Mouse (Mus musculus) layer of hippocampus, postnatal 14 days (tissue): ENCODE data around the gene Ctf1. TPM values are rescaled to one million over a fixed set of nuclear protein-coding genes. Genes with fewer than 3 reads are reported as not detected.
A peak's percentile ranks its signal among the peaks of the same experiment; 100 is the strongest.
"Not testable (repeated sequence)": the region's sequence is repeated elsewhere in the genome, so short reads cannot be mapped to it uniquely, and the experiment has no call there.

Source experiments
- DNase-seq, 2 experiments: peaks; one replicate each; pipeline ENCODE4 v3.0.0; 2021 to 2022; ENCODE audit warnings: low spot score in 2 of 2, mixed read lengths in 1 of 2
- total RNA-seq, 2 experiments: library from RNA; stranded (reverse); gene quantifications; 2 replicates each; pipeline ENCODE4 v1.2.3; 2021

Ctf1 gene
- total RNA-seq, 2 experiments from 2014 or later = 3.2 to 5.4 TPM

GRCm38 (mm10) chr7:127727898-127728297 is 15.4 kb downstream of the Ctf1 start:
- DNase-seq = no peak

GRCm38 (mm10) chr7:127730170-127730569 is 17.6 kb downstream of the Ctf1 start:
- no peak for DNase-seq

GRCm38 (mm10) chr7:127732066-127732465 is 19.5 kb downstream of the Ctf1 start, which contains the start of gene Ctf2:
Ctf2 (minus strand) TSS chr7:127732166.
- DNase-seq = not testable (repeated sequence)

GRCm38 (mm10) chr7:127744366-127745045 is 32.0 kb downstream of the Ctf1 start, which contains the start of gene Fbxl19:
Fbxl19 (plus strand) TSS chr7:127744543.
- peak; percentile 63 to 76 for DNase-seq

- peak; percentile 92 to 98 for DNase-seq
Measured at GRCm38 (mm10) chr7:127745251-127745651, 32.7 kb downstream of the Ctf1 start.

- peak; percentile 96 to 99 for DNase-seq
Measured at GRCm38 (mm10) chr7:127745652-127746493, 33.3 kb downstream of the Ctf1 start.

GRCm38 (mm10) chr7:127746494-127747491 is 34.3 kb downstream of the Ctf1 start:
- no peak for DNase-seq

GRCm38 (mm10) chr7:127747559-127748234 is 35.2 kb downstream of the Ctf1 start:
- DNase-seq = no peak

- no peak for DNase-seq
Measured at GRCm38 (mm10) chr7:127748235-127748560, 35.7 kb downstream of the Ctf1 start.

GRCm38 (mm10) chr7:127750131-127751127 is 37.9 kb downstream of the Ctf1 start:
- DNase-seq = peak in 1 of 2 experiments; percentile 69

GRCm38 (mm10) chr7:127751619-127752018 is 39.1 kb downstream of the Ctf1 start:
- no peak for DNase-seq

- DNase-seq = no peak
Measured at GRCm38 (mm10) chr7:127752069-127752468, 39.5 kb downstream of the Ctf1 start.

- no peak for DNase-seq
Measured at GRCm38 (mm10) chr7:127753158-127753557, 40.6 kb downstream of the Ctf1 start.

- DNase-seq = no peak
Measured at GRCm38 (mm10) chr7:127753741-127754140, 41.2 kb downstream of the Ctf1 start.

- no peak for DNase-seq
Measured at GRCm38 (mm10) chr7:127759716-127760115, 47.2 kb downstream of the Ctf1 start.

GRCm38 (mm10) chr7:127760478-127760877 is 47.9 kb downstream of the Ctf1 start:
- no peak for DNase-seq

- peak; percentile 50 to 69 for DNase-seq
Measured at GRCm38 (mm10) chr7:127761026-127761425, 48.5 kb downstream of the Ctf1 start.

GRCm38 (mm10) chr7:127763642-127764041 is 51.1 kb downstream of the Ctf1 start:
- no peak for DNase-seq

- no peak for DNase-seq
Measured at GRCm38 (mm10) chr7:127765756-127766155, 53.2 kb downstream of the Ctf1 start.
